Mouse (Mus musculus): ENCODE measurements around the gene Themis. TPM values are rescaled to one million over a fixed set of nuclear protein-coding genes. Genes with fewer than 3 reads are reported as not detected.

Gene Themis
- polyA plus RNA-seq, 1 experiment, result not detected

GRCm38 (mm10) chr10:28753321-28753720, 85.2 kb downstream of the Themis start:
- Histone ChIP-seq H3K36me3 (ENCODE audit: control insufficient read depth) (no peaks in the 10 kb centered on the region), H3K4me3 (replicated peaks) (no peak overlapping the region), H3K9me3 (ENCODE audit: control insufficient read depth, low read length) (no peaks in the 10 kb centered on the region), H3K4me1 (ENCODE audit: control insufficient read depth) (no peaks in the 10 kb centered on the region), H3K27me3 (ENCODE audit: control insufficient read depth) (no peaks in the 10 kb centered on the region)
- no peak for TF ChIP-seq TAL1 (IDR thresholded peaks at IDR 0.05; ENCODE audit: low read length)
- no peak for TF ChIP-seq GATA1 (IDR thresholded peaks at IDR 0.05; ENCODE audit: low read length)

GRCm38 (mm10) chr10:28754927-28755326, 86.8 kb downstream of the Themis start:
- Histone ChIP-seq H3K9me3 (ENCODE audit: control insufficient read depth, low read length) (no peaks in the 10 kb centered on the region), H3K36me3 (ENCODE audit: control insufficient read depth) (no peaks in the 10 kb centered on the region), H3K27me3 (ENCODE audit: control insufficient read depth) (no peaks in the 10 kb centered on the region), H3K4me3 (replicated peaks) (no peak overlapping the region), H3K4me1 (ENCODE audit: control insufficient read depth) (no peaks in the 10 kb centered on the region)
- TF ChIP-seq GATA1 (IDR thresholded peaks at IDR 0.05; ENCODE audit: low read length), result no peak
- TF ChIP-seq TAL1 (IDR thresholded peaks at IDR 0.05; ENCODE audit: low read length), result no peak

GRCm38 (mm10) chr10:28776777-28777402, 108.7 kb downstream of the Themis start:
- Histone ChIP-seq H3K4me1 (ENCODE audit: control insufficient read depth) (no peaks in the 10 kb centered on the region), H3K27me3 (ENCODE audit: control insufficient read depth) (no peaks in the 10 kb centered on the region), H3K4me3 (replicated peaks) (no peak overlapping the region), H3K36me3 (ENCODE audit: control insufficient read depth) (no peaks in the 10 kb centered on the region), H3K9me3 (ENCODE audit: control insufficient read depth, low read length) (no peaks in the 10 kb centered on the region)
- TF ChIP-seq TAL1 (IDR thresholded peaks at IDR 0.05; ENCODE audit: low read length) (no peak), GATA1 (IDR thresholded peaks at IDR 0.05; ENCODE audit: low read length) (no peak)

GRCm38 (mm10) chr10:28799469-28799868, 131.3 kb downstream of the Themis start:
- H3K27me3 ChIP-seq (ENCODE audit: control insufficient read depth), result no peaks in the 10 kb centered on the region
- TF ChIP-seq TAL1 (IDR thresholded peaks at IDR 0.05; ENCODE audit: low read length) (no peak), GATA1 (IDR thresholded peaks at IDR 0.05; ENCODE audit: low read length) (no peak)
- no peaks in the 10 kb centered on the region for H3K36me3 ChIP-seq (ENCODE audit: control insufficient read depth)
- H3K4me1 ChIP-seq (ENCODE audit: control insufficient read depth), result no peaks in the 10 kb centered on the region
- H3K9me3 ChIP-seq (ENCODE audit: control insufficient read depth, low read length), result no peaks in the 10 kb centered on the region
- H3K4me3 ChIP-seq (replicated peaks), result no peak overlapping the region

GRCm38 (mm10) chr10:28805160-28805559, 137.0 kb downstream of the Themis start:
- H3K27me3 ChIP-seq (ENCODE audit: control insufficient read depth), result no peaks in the 10 kb centered on the region
- H3K9me3 ChIP-seq (ENCODE audit: control insufficient read depth, low read length), result no peaks in the 10 kb centered on the region
- TF ChIP-seq TAL1 (IDR thresholded peaks at IDR 0.05; ENCODE audit: low read length) (no peak), GATA1 (IDR thresholded peaks at IDR 0.05; ENCODE audit: low read length) (no peak)
- no peaks in the 10 kb centered on the region for H3K36me3 ChIP-seq (ENCODE audit: control insufficient read depth)
- H3K4me1 ChIP-seq (ENCODE audit: control insufficient read depth), result no peaks in the 10 kb centered on the region
- H3K4me3 ChIP-seq (replicated peaks), result no peak overlapping the region

- Histone ChIP-seq H3K4me1 (ENCODE audit: control insufficient read depth) (no peaks in the 10 kb centered on the region), H3K36me3 (ENCODE audit: control insufficient read depth) (no peaks in the 10 kb centered on the region), H3K4me3 (replicated peaks) (no peak overlapping the region), H3K9me3 (ENCODE audit: control insufficient read depth, low read length) (no peaks in the 10 kb centered on the region), H3K27me3 (ENCODE audit: control insufficient read depth) (no peaks in the 10 kb centered on the region)
- TF ChIP-seq GATA1 (IDR thresholded peaks at IDR 0.05; ENCODE audit: low read length) (no peak), TAL1 (IDR thresholded peaks at IDR 0.05; ENCODE audit: low read length) (no peak)
Measured at GRCm38 (mm10) chr10:28811928-28812570, 143.9 kb downstream of the Themis start.

GRCm38 (mm10) chr10:28812571-28812936, 144.4 kb downstream of the Themis start:
- TF ChIP-seq TAL1 (IDR thresholded peaks at IDR 0.05; ENCODE audit: low read length) (no peak), GATA1 (IDR thresholded peaks at IDR 0.05; ENCODE audit: low read length) (no peak)
- H3K4me1 ChIP-seq (ENCODE audit: control insufficient read depth), result no peaks in the 10 kb centered on the region
- H3K9me3 ChIP-seq (ENCODE audit: control insufficient read depth, low read length), result no peaks in the 10 kb centered on the region
- H3K27me3 ChIP-seq (ENCODE audit: control insufficient read depth), result no peaks in the 10 kb centered on the region
- H3K36me3 ChIP-seq (ENCODE audit: control insufficient read depth), result no peaks in the 10 kb centered on the region
- H3K4me3 ChIP-seq (replicated peaks), result no peak overlapping the region

- TF ChIP-seq GATA1 (IDR thresholded peaks at IDR 0.05; ENCODE audit: low read length), result no peak
- TF ChIP-seq TAL1 (IDR thresholded peaks at IDR 0.05; ENCODE audit: low read length), result no peak
- H3K4me1 ChIP-seq (ENCODE audit: control insufficient read depth), result no peaks in the 10 kb centered on the region
- no peaks in the 10 kb centered on the region for H3K36me3 ChIP-seq (ENCODE audit: control insufficient read depth)
- H3K4me3 ChIP-seq (replicated peaks), result no peak overlapping the region
- H3K9me3 ChIP-seq (ENCODE audit: control insufficient read depth, low read length), result no peaks in the 10 kb centered on the region
- no peaks in the 10 kb centered on the region for H3K27me3 ChIP-seq (ENCODE audit: control insufficient read depth)
Measured at GRCm38 (mm10) chr10:28816160-28816559, 148.0 kb downstream of the Themis start.

GRCm38 (mm10) chr10:28822320-28822719, 154.2 kb downstream of the Themis start:
- Histone ChIP-seq H3K27me3 (ENCODE audit: control insufficient read depth) (no peaks in the 10 kb centered on the region), H3K4me1 (ENCODE audit: control insufficient read depth) (no peaks in the 10 kb centered on the region), H3K9me3 (ENCODE audit: control insufficient read depth, low read length) (no peaks in the 10 kb centered on the region), H3K4me3 (replicated peaks) (no peak overlapping the region), H3K36me3 (ENCODE audit: control insufficient read depth) (no peaks in the 10 kb centered on the region)
- TF ChIP-seq GATA1 (IDR thresholded peaks at IDR 0.05; ENCODE audit: low read length), result no peak
- no peak for TF ChIP-seq TAL1 (IDR thresholded peaks at IDR 0.05; ENCODE audit: low read length)

Data from erythroblast, embryonic 14.5 days (primary cell).